Mouse (Mus musculus) cerebellum, adult 9-11 months (tissue): ENCODE data around the gene Gramd4.

Experiments used
- DNase-seq: peaks from one replicate; pipeline ENCODE4 v3.0.0; 2022

Gramd4 gene

GRCm38 (mm10) chr15:86057413-86057812, at the start of gene Gramd4:
Gene Gramd4 (plus strand): TSS chr15:86057695.
- DNase-seq = peak; percentile 94

GRCm38 (mm10) chr15:86013130-86013529, 44.4 kb upstream of the Gramd4 start:
- no peak for DNase-seq

- DNase-seq = no peak
Measured at GRCm38 (mm10) chr15:86013656-86014055, 43.8 kb upstream of the Gramd4 start.

- DNase-seq = no peak
Measured at GRCm38 (mm10) chr15:86015026-86015425, 42.5 kb upstream of the Gramd4 start.

- DNase-seq = no peak
Measured at GRCm38 (mm10) chr15:86015860-86016541, 41.5 kb upstream of the Gramd4 start.

- no peak for DNase-seq
Measured at GRCm38 (mm10) chr15:86017336-86017735, 40.2 kb upstream of the Gramd4 start.

GRCm38 (mm10) chr15:86018753-86019512, 38.6 kb upstream of the Gramd4 start:
- DNase-seq = no peak

GRCm38 (mm10) chr15:86020008-86020407, 37.5 kb upstream of the Gramd4 start:
- DNase-seq = no peak

GRCm38 (mm10) chr15:86021301-86021700, 36.2 kb upstream of the Gramd4 start:
- no peak for DNase-seq

- no peak for DNase-seq
Measured at GRCm38 (mm10) chr15:86021971-86022370, 35.5 kb upstream of the Gramd4 start.

- DNase-seq = no peak
Measured at GRCm38 (mm10) chr15:86027871-86028270, 29.6 kb upstream of the Gramd4 start.

GRCm38 (mm10) chr15:86029981-86030380, 27.5 kb upstream of the Gramd4 start:
- no peak for DNase-seq

- DNase-seq = no peak
Measured at GRCm38 (mm10) chr15:86032811-86033190, 24.7 kb upstream of the Gramd4 start.

- DNase-seq = no peak
Measured at GRCm38 (mm10) chr15:86033191-86033841, 24.2 kb upstream of the Gramd4 start, which contains the start of gene Celsr1. Gene Celsr1 (minus strand): TSS chr15:86033777.

GRCm38 (mm10) chr15:86034021-86034523, 23.4 kb upstream of the Gramd4 start:
- DNase-seq = no peak

- DNase-seq = no peak
Measured at GRCm38 (mm10) chr15:86034781-86035360, 22.6 kb upstream of the Gramd4 start.

- DNase-seq = no peak
Measured at GRCm38 (mm10) chr15:86035913-86036312, 21.6 kb upstream of the Gramd4 start.

- peak; percentile 62 for DNase-seq
Measured at GRCm38 (mm10) chr15:86038802-86039201, 18.7 kb upstream of the Gramd4 start.

GRCm38 (mm10) chr15:86041421-86041820, 16.1 kb upstream of the Gramd4 start:
- no peak for DNase-seq

- no peak for DNase-seq
Measured at GRCm38 (mm10) chr15:86042364-86042763, 15.1 kb upstream of the Gramd4 start.

- DNase-seq = no peak
Measured at GRCm38 (mm10) chr15:86049510-86049909, 8.0 kb upstream of the Gramd4 start.

GRCm38 (mm10) chr15:86050170-86050743, 7.2 kb upstream of the Gramd4 start:
- DNase-seq = peak; percentile 72

GRCm38 (mm10) chr15:86051152-86051551, 6.3 kb upstream of the Gramd4 start:
- no peak for DNase-seq
